Mouse (Mus musculus) left cerebral cortex, postnatal 36 days (tissue): ENCODE results near the gene Ophn1. TPM values are rescaled to one million over a fixed set of nuclear protein-coding genes. Genes with fewer than 3 reads are reported as not detected.

Source experiments
- DNase-seq, 2 experiments: peaks; one replicate each; pipeline ENCODE4 v3.0.0; 2021 to 2022; ENCODE audit warnings: low spot score in 2 of 2, mixed read lengths in 1 of 2
- intact Hi-C: fragments of 180-260 bp; cut with DNase I; formaldehyde crosslinking; loops from one replicate; pipeline ENCODE4 v1.15.1; 2025
- microRNA-seq: library from miRNA; unstranded; fragments of <30 nt; microRNA quantifications from one replicate; pipeline ENCODE4 v1.2.0, GENCODE M21; 2022
- total RNA-seq, 2 experiments: library from RNA; stranded (reverse); gene quantifications; 2 replicates each; pipeline ENCODE4 v1.2.3; 2021

Gene Ophn1
- total RNA-seq, 2 experiments from 2014 or later: 31.2 to 43.2 TPM

DNA sequence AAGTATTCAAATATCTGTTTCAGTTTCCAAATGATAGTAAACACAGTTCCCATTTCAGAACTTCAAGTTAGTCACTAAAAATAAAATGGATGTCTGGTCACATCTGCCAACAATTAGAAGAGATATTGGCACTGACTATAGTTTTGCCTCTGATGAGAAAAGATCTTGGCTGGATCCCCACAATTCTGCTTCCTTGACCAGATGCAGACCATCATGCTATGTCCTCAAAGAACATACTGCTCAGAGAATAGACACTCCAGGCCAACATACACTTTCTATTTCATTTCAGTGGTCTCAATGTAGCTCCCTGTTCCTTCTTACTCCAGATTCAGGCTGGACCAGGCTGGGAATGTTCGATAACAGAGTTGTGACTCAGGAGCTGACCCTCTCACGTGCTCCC lies 375.5 kb downstream of the Ophn1 start:
- no peak for DNase-seq
- intact Hi-C loops: no loop called here

- DNase-seq: no peak
- intact Hi-C loops: no loop called here
Observed at GRCm38 (mm10) chrX:98514359-98514904, 376.4 kb downstream of the Ophn1 start.

Small RNAs within 50 kb of the gene (microRNA-seq; reads per million reads assigned to microRNA genes)
- not detected for gene Gm27554

Other genes starting within 250 kb of the Ophn1 start
- gene Yipf6, start 45.3 kb upstream of the Ophn1 start, total RNA-seq: 10 to 100 TPM; 32.8 to 33.9 TPM
- gene Stard8, start 112.2 kb upstream of the Ophn1 start, total RNA-seq: 10 to 100 TPM; 37.8 to 44.9 TPM
- 10 to 100 TPM; 13.9 to 17.1 TPM for gene Efnb1, start 245.1 kb upstream of the Ophn1 start, total RNA-seq